Mouse (Mus musculus): ENCODE data around the gene Tube1.

GRCm38 (mm10) chr10:39165632-39166115, 31.9 kb downstream of the Tube1 start:
- TF ChIP-seq CTCF (IDR thresholded peaks at IDR 0.05; ENCODE audit: low read depth) (no peak), EP300 (optimal IDR thresholded peaks at IDR 0.05) (no peak)
